Mouse (Mus musculus) left cerebral cortex, adult 8-10 months (tissue): Measurements from ENCODE around the gene Tulp3. TPM values are rescaled to one million over a fixed set of nuclear protein-coding genes. Genes with fewer than 3 reads are reported as not detected.

Source experiments
- DNase-seq, 2 experiments: peaks; one replicate each; pipeline ENCODE4 v3.0.0; 2022; ENCODE audit warnings: low spot score in 2 of 2
- total RNA-seq, 4 experiments: library from RNA; stranded (reverse); gene quantifications; 2 replicates each; pipeline ENCODE4 v1.2.4; 2022

Tulp3 gene
- total RNA-seq, 4 experiments from 2014 or later: 16.6 to 22.1 (median 20.2) TPM

DNA sequence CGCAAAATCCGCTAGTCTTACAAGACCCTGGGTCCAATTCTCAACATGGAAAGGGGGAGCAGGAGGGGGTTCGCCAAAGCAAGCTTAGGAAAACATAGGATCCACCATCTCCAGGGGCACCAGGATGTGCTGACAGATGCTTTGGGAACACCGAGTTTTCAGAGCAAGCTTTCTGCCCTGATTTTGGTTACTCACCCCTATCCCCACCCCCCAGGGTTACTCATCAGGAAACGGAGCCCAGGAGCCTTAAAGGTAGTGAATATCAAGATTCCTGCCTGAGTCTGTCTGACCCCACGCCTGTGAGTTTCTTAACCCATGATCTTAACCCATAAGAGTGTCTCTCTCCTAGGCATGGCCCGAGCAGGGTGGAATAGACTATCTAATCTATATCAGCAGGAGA, 57.4 kb downstream of the Tulp3 start:
- DNase-seq: no peak

DNA sequence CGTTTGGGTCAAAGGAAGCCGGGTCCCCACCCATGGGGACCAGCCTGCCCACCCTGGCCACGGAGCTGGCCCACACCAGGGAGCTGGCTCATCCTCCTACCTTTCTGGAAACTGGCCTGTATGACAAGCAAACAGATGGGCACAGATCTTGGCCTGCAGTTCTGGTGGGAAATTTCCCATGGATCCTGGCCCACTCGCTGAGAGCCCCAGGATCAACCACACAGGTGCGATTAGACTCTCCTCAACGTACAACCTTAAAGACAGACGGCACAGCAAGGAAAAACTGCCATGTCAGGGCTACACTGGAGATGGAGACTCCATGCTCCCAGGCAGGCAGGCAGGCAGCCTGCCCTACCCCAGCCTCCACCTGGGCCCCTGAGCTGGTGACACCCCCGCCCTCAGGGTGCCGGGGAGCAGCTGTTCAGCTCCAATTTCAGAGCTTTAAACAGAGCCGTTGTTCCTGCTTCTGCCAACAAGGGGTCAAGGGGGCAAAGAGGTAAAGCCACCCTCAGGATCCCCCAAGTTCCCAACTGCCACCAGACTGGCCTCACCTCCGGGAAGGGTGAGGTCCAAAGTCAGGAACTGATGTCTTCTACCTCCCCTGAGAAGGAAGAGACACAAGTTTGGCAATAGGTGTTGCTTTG, 58.8 kb downstream of the Tulp3 start:
- peak in 1 of 2 experiments; percentile 13 for DNase-seq

DNA sequence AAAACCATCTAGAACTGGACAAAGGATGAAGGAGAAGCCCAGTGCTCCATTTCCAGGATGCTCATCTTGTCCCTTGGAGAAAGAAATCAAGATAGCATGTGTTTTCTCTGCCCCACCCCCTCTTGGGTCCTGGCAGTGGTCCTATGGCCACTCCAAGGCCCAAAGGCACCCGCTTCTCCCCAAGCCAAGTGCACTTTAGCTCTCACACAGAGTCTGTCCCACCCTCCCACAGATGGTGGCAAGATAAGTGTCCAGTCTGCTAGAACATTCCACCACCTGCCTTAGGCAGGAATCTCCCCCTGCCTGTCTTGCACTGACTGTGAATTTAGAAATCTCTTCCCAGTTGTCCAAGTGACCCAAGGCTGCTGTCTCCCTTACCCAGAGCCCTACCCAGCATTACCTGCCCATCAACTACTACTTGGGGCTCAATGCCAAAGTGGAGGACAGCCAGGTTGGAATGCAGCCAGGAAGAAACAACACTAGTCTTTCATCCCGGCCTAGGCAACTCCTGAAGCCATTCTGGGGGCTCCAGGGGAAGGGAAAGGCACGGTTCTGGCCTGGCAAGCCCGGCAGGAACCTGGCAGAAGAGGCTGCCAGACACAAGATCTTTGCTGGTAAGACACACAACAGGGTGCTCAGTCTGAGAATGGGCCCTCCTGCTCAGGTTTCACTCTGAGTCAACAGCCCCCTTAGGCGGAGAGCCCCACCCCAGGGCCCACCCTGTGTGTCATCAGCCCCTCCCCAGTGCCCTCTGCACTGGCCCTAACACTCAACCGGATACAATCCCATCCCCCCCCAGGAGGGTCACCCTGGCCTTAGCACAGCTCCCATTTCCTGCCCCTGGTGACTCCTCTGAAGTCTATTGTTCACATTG, 59.5 kb downstream of the Tulp3 start:
- DNase-seq: no peak

DNA sequence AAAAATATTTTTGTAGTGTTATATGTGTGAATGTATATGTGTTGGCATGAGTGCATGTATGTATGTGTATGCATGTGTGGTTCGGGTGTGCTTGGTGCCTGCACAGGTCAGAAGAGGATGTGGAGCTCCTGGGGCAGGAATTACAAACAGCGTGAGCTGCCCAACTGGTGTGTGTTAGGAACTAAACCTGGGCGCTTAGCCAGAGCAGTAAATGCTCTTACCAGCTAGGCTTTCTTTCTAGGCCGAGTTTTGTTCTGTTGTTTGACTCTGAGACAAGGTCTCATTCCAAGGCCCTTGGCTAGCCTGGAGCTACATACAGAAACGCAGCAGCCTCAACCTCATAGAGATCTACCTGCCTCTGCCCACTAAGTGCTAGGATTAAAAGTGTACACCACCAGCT, 64.4 kb downstream of the Tulp3 start:
- no peak for DNase-seq

DNA sequence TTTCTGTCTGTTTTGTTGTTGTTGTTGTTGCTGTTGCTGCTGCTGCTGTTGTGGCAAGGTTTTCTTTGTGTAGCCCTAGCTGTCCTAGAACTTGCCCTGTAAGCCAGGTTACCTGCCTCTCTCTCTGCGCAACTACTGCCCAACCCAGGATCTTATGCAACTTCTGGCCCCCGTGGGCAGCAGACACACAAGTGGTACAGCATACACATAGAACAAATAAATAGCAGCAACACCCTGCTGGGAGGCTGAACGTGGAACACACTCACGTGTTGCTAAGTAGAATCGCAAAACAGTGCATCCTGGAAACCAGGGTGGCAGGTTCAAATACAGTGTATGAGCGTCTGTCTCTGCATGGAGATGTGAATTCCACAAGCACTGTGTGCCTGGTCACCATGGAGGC, 67.0 kb downstream of the Tulp3 start:
- DNase-seq: no peak

GRCm38 (mm10) chr6:128285792-128286430, 69.7 kb downstream of the Tulp3 start:
- DNase-seq: peak in 1 of 2 experiments; percentile 28

DNA sequence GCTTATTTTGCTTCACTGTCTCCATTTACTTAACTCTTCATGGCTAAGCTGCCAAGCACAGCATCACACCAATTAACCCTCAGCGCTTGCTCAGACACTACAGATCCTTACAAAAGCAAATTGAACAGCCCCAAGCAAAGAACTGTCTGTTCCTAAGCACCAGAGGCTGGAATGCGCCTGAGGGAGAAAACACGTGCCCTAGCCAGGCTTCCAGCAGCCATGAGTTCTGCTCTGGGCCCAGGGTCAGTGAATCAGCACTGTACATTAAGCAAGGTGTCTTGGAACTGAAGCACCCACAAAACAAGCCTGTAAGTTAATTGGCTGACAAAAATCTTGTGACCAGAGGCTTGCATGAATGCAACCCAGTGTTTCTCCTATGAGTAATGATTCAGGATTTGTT, 73.5 kb downstream of the Tulp3 start:
- no peak for DNase-seq

DNA sequence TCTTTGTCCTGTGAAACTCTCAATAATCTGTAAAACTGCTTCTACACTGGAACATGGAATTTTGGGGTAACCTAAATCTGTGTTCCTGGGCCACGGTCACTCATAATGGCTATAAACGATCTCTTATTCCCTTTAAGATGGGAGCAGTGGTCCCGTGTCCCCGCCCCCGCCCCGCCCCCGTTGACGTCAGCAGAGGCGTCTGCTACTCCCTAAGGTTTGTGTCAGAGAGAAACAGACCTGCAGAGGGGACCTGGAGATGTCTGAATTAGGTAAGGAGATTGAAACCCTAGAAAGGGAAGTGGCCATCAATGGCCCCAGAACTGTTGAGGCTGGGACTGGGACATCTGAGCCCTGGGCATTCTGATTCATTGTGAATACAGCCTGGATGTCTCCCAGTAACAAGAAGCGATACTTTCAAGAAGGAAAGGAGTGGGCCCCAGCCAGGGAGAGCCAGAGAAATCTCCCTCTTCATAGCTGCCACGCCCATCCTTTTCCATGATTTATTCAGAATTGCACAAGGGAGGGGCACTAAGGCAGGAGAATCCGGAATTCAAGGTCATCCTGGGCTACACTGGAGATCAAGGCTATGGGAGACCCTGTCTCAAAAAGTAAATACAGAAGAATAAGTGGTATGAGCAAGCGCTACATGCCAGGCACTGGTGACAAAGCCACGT, 75.0 kb downstream of the Tulp3 start:
- no peak for DNase-seq

DNA sequence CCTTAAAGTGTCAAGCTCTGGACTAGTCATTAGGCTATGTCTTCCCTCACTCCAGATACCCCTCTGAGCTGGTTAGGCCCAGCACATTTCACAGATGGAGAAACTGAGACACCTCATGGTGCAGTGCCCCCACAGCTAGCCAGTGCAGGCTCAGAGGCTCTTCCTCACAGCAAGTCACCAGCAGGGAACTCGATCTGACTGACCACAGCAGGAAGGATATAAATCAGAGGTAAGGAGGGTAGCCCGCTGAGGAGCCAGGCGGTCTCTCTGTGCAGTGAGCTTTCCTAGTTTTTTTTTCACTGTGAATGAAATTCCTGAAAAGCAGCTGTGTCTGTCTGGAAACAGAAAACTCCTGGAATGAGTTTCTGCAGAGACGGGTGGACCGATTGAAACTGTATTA, 76.0 kb downstream of the Tulp3 start:
- no peak for DNase-seq

GRCm38 (mm10) chr6:128279099-128279498, 76.6 kb downstream of the Tulp3 start:
- no peak for DNase-seq

DNA sequence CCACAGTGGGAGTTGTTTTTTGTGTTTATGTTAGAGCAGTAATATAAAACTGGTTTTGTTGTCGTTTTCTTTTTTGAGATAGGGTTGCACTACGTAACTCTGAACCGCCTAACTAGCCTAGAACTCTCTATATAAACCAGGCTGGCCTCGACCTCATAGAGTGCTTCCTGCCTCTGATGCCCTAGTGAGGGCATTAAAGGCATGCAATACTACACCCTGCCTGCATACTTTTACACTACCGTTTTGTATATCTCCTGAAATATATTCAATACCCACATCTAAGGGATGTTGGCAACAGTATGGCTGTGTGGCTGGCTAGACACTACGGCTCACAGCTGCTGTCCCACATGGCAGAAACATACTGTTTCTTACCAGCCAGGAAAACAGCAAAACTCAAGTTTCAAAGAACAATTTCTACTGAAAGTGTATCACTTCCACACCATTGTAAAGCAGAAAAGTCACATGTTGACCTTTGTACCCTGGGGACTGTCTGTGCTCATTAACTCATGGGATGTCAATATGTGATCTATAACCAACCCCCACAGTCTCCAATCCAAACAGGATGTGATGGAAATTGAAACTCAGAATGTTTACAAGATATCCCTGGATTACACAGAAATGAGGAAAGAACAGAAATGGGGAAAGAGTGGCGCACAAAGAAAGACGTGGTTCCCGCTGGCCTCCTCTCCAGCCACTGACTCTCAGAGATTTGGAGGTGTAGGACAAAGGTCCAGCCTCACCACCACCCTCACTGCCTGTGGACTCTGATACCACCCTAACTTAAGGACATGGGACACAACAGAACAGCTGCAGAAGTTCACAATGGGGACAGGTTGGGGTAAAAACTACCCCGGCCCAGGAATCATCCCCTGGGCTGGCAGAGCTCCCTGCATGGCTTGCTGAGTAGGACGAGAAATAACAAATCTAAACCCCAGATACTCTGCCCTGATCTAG, 78.2 kb downstream of the Tulp3 start:
- no peak for DNase-seq

DNA sequence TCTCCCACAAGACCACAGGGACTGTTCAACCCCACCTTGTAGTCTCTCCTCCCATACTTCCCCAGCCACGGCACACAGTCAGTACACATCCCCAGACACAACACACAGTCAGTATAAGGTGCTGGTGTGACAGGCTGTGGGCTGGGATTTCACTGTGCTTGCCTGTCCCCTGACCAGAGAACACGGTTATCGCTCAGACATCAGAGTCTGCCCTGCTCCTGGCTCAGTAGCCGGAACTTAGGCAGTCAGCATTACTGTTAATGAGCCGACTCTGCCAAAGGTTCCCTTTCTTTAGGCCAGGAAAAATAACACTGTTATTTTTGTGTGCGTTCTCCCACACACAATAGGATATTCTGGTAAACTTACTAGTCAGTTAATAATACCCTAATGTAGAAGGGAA, 79.3 kb downstream of the Tulp3 start:
- no peak for DNase-seq

DNA sequence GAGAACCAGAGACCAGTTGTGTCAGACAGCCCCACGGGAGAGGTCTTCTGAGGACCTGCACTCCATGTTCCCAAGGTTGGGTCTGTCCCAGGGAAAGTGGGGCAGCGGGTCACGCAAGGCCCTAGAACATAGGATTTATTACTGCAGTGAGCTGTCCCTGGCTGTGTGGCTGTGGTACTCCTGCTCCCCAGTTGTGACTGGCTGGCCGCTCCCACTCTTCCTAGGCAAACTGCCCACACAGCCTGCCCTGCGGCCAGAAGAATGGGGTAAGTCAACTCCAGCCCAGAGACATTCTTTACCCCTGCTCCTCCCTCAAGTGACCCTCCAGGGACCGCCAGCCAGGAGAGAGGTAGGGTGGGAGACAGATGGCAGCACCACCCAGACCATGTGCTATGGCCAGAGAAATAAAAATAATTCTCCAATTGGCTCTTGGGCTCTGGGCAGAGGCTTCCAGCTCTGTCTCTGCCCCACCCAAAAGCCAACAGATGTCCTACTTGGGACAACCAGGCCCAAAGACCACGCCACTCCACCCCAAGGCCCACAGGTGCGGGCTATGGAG, 80.1 kb downstream of the Tulp3 start:
- no peak for DNase-seq

DNA sequence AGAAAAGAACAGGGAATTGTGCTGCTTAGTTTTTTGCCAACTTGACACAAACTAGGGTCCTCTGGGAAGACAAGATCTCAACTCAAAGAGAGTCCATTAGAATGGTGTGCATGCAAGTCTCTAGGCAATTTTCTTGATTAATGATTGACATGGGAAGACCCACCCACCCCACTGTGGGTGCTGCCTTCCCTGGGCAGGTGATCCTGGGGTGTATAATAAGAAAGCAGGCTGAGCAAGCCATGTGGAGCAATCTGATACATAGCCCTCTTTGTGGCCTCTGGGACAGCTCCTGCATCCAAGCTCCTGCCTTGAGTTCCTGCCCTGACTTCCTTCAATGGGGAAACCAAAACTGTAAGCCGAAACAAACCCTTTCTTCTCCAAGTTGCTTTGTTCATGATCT, 82.1 kb downstream of the Tulp3 start:
- DNase-seq: no peak

GRCm38 (mm10) chr6:128272754-128273153, 82.9 kb downstream of the Tulp3 start:
- no peak for DNase-seq

Other genes with a start within 250 kb of the Tulp3 start
- gene Tspan9, start 212.3 kb downstream of the Tulp3 start, total RNA-seq: 10 to 100 TPM; 45.6 to 54.7 (median 49.0) TPM
- 1 to 10 TPM in 2 of 4 experiments, under 1 TPM in 2; 0.57 to 1.7 (median 0.92) TPM for gene Tead4, start 55.0 kb downstream of the Tulp3 start, total RNA-seq
- gene Rhno1, start 7.1 kb upstream of the Tulp3 start, total RNA-seq: 10 to 100 TPM; 17.3 to 20.1 (median 18.8) TPM
- gene Foxm1, start 7.1 kb upstream of the Tulp3 start, total RNA-seq: 1 to 10 TPM in 3 of 4 experiments, under 1 TPM in 1; 0.81 to 1.8 (median 1.7) TPM
- 1 to 10 TPM; 1.6 to 2.3 (median 1.9) TPM for gene Tex52, start 19.6 kb upstream of the Tulp3 start, total RNA-seq
- not detected for gene Gm44596, start 19.7 kb upstream of the Tulp3 start, total RNA-seq
- gene Nrip2, start 43.4 kb upstream of the Tulp3 start, total RNA-seq: 10 to 100 TPM; 11.6 to 14.2 (median 11.9) TPM
- gene Itfg2, start 69.1 kb upstream of the Tulp3 start, total RNA-seq: 10 to 100 TPM; 25.7 to 34.9 (median 29.0) TPM
- 100 to 1,000 TPM; 107 to 120 (median 113) TPM for gene Fkbp4, start 82.8 kb upstream of the Tulp3 start, total RNA-seq
- not detected for gene Pzp, start 170.9 kb upstream of the Tulp3 start, total RNA-seq
- gene A2ml1, start 225.8 kb upstream of the Tulp3 start, total RNA-seq: 10 to 100 TPM in 2 of 4 experiments, 1 to 10 TPM in 2; 6.2 to 13.6 (median 9.9) TPM